22 mouse cellular contexts compared by ENCODE assay signal in genomic region chr8:12349591-12349990, GRCm38 (mm10). TPM values are rescaled to one million over a fixed set of nuclear protein-coding genes. Genes with fewer than 3 reads are reported as not detected.
A peak's percentile ranks its signal among the peaks of the same experiment; 100 is the strongest.
DNase-seq lines count a peak whose midpoint lies in the region; ATAC-seq lines count a peak whose summit lies in the region.
"Had no signal": no experiment of that assay in that cellular context is flagged by ENCODE, and none has a peak within 500 bp of the region (broad histone marks: within the 10 kb centered on the region; RNA-seq: fewer than 3 reads in every experiment).

No protein-coding gene starts in this region.

- H3K4me1 ChIP-seq in heart, embryonic 11.5 days (ENCODE audit: control insufficient read depth, insufficient read depth, low read length) = no peaks in the 10 kb centered on the region
- peaks cover 6% of the 10 kb centered on the region; the same call in 1 of the 2 replicates for H3K4me1 ChIP-seq in heart, embryonic 10.5 days
- H3K4me1 ChIP-seq in liver, embryonic 11.5 days (replicated peaks; ENCODE audit: control insufficient read depth, insufficient read depth, low read length) = no peaks in the 10 kb centered on the region
- peaks cover 14% of the 10 kb centered on the region for H3K4me1 ChIP-seq in limb, embryonic 10.5 days
- H3K4me1 ChIP-seq: embryonic facial prominence, embryonic 12.5 days; hindbrain, embryonic 15.5 days had no signal

- H3K27me3 ChIP-seq in heart, embryonic 11.5 days (ENCODE audit: control insufficient read depth, insufficient read depth, low read length) = no peaks in the 10 kb centered on the region
- H3K27me3 ChIP-seq in heart, embryonic 10.5 days (ENCODE audit: insufficient read depth, poor library complexity, severe bottlenecking) = peaks cover 8% of the 10 kb centered on the region; the same call in 1 of the 2 replicates
- no peaks in the 10 kb centered on the region for H3K27me3 ChIP-seq in liver, embryonic 11.5 days (replicated peaks; ENCODE audit: control insufficient read depth, insufficient read depth, low read length)
- no peaks in the 10 kb centered on the region for H3K27me3 ChIP-seq in limb, embryonic 10.5 days (ENCODE audit: low read depth, poor library complexity, severe bottlenecking)
- H3K27me3 ChIP-seq: embryonic facial prominence, embryonic 12.5 days had no signal

- intact Hi-C loops in heart, postnatal 36 days (cut with DNase I) = no loop called here

- no peaks in the 10 kb centered on the region for H3K9me3 ChIP-seq in heart, embryonic 11.5 days (replicated peaks; ENCODE audit: control insufficient read depth, low read length)
- no peaks in the 10 kb centered on the region for H3K9me3 ChIP-seq in heart, embryonic 10.5 days
- no peaks in the 10 kb centered on the region for H3K9me3 ChIP-seq in liver, embryonic 11.5 days (ENCODE audit: control insufficient read depth, low read length)
- no peaks in the 10 kb centered on the region for H3K9me3 ChIP-seq in limb, embryonic 10.5 days (replicated peaks)
- H3K9me3 ChIP-seq: embryonic facial prominence, embryonic 12.5 days; forebrain, embryonic 15.5 days; heart, embryonic 15.5 days; hindbrain, embryonic 15.5 days had no signal

- 41% methylated on average over 2 of the region's 2 CpGs for WGBS in heart, embryonic 11.5 days (ENCODE audit: insufficient replicate concordance)
- WGBS in heart, embryonic 10.5 days = 47% methylated on average over 2 of the region's 2 CpGs
- WGBS in liver, embryonic 11.5 days = 43% methylated on average over 2 of the region's 2 CpGs
- 70% methylated on average over 2 of the region's 2 CpGs for WGBS in limb, embryonic 10.5 days

- H3K36me3 ChIP-seq in heart, embryonic 11.5 days (ENCODE audit: control insufficient read depth, insufficient read depth, low read length) = no peaks in the 10 kb centered on the region
- H3K36me3 ChIP-seq in heart, embryonic 10.5 days = no peaks in the 10 kb centered on the region
- no peaks in the 10 kb centered on the region for H3K36me3 ChIP-seq in liver, embryonic 11.5 days (ENCODE audit: control insufficient read depth, insufficient read depth, low read length)
- no peaks in the 10 kb centered on the region for H3K36me3 ChIP-seq in limb, embryonic 10.5 days
- H3K36me3 ChIP-seq: embryonic facial prominence, embryonic 12.5 days; forebrain, embryonic 15.5 days; heart, embryonic 15.5 days; hindbrain, embryonic 15.5 days had no signal

- H3K27ac ChIP-seq in heart, embryonic 11.5 days (ENCODE audit: low read depth, low read length) = no peak overlapping the region
- H3K27ac ChIP-seq in heart, embryonic 10.5 days = no peak overlapping the region
- no peak overlapping the region for H3K27ac ChIP-seq in liver, embryonic 11.5 days (ENCODE audit: low read depth, low read length)
- no peak overlapping the region for H3K27ac ChIP-seq in limb, embryonic 10.5 days
- H3K27ac ChIP-seq: embryonic facial prominence, embryonic 12.5 days; forebrain, embryonic 15.5 days; heart, embryonic 15.5 days; hindbrain, embryonic 15.5 days had no signal

- no peak overlapping the region for H3K4me3 ChIP-seq in heart, embryonic 11.5 days (ENCODE audit: low read depth, low read length)
- no peak overlapping the region for H3K4me3 ChIP-seq in heart, embryonic 10.5 days
- H3K4me3 ChIP-seq in liver, embryonic 11.5 days (ENCODE audit: low read depth, low read length) = no peak overlapping the region
- H3K4me3 ChIP-seq in limb, embryonic 10.5 days = no peak overlapping the region
- H3K4me3 ChIP-seq: embryonic facial prominence, embryonic 12.5 days; forebrain, embryonic 15.5 days; heart, embryonic 15.5 days; hindbrain, embryonic 15.5 days had no signal

- H3K4me2 ChIP-seq in heart, embryonic 11.5 days = no peak overlapping the region
- no peak overlapping the region for H3K4me2 ChIP-seq in liver, embryonic 11.5 days
- H3K4me2 ChIP-seq: embryonic facial prominence, embryonic 12.5 days; forebrain, embryonic 15.5 days; heart, embryonic 15.5 days; hindbrain, embryonic 15.5 days had no signal

- peak; percentile 96 for DNase-seq in heart, adult 11 months
- peak; percentile 57 for DNase-seq in heart, adult 8-10 months (ENCODE audit: low spot score)
- peak; percentile 68 for DNase-seq in heart, embryonic 10.5 days (ENCODE audit: low spot score)
- DNase-seq in heart, postnatal 36 days = peak; percentile 37 to 44
- no peak for DNase-seq in liver, embryonic 11.5 days (ENCODE audit: low spot score)
- DNase-seq in limb, embryonic 10.5 days (ENCODE audit: low spot score) = no peak
- DNase-seq: adrenal gland, adult 2 months; adrenal gland, postnatal 36 days; cerebellum, adult 8-10 months; cerebellum, postnatal 25 days; gastrocnemius, postnatal 10 days; kidney, adult 8-10 months had no signal

- H3K9ac ChIP-seq in heart, embryonic 11.5 days (ENCODE audit: low read depth, low read length) = no peak overlapping the region
- no peak overlapping the region for H3K9ac ChIP-seq in liver, embryonic 11.5 days (ENCODE audit: low read depth, low read length)
- H3K9ac ChIP-seq: embryonic facial prominence, embryonic 12.5 days; forebrain, embryonic 15.5 days; heart, embryonic 15.5 days; hindbrain, embryonic 15.5 days had no signal

- no peak for ATAC-seq in heart, embryonic 11.5 days (replicated peaks; ENCODE audit: insufficient number of reproducible peaks, low FRiP score, low TSS enrichment)
- no peak for ATAC-seq in liver, embryonic 11.5 days (replicated peaks; ENCODE audit: low FRiP score)
- ATAC-seq: activated CD4-positive, CD25-positive, alpha-beta regulatory T cell, adult 4 months; forebrain, embryonic 15.5 days; intestine, embryonic 16.5 days; Patski had no signal

RNA-seq across cellular contexts. Expression of gene Sox1, which starts 45.5 kb away (rescaled TPM):
- not detected in 2 replicates for polyA plus RNA-seq in heart, embryonic 11.5 days (2014; fragmentation: Nextera tagmentation; extraction: Ambion mirVana)
- total RNA-seq in heart, adult 8-10 months (2022) = not detected
- not detected in 2 replicates for polyA plus RNA-seq in heart, embryonic 10.5 days (2016; fragmentation: Nextera tagmentation; extraction: Ambion mirVana)
- not detected for total RNA-seq in heart, postnatal 36 days (2021)
- polyA plus RNA-seq in liver, embryonic 11.5 days (2014; fragmentation: Nextera tagmentation; extraction: Ambion mirVana) = not detected in 2 replicates
- polyA plus RNA-seq in limb, embryonic 10.5 days (2016; fragmentation: Nextera tagmentation; extraction: Ambion mirVana) = not detected in 2 replicates
- total RNA-seq: adrenal gland, adult 2 months; adrenal gland, postnatal 36 days; CH12.LX had no signal
- polyA plus RNA-seq: activated CD4-positive, CD25-positive, alpha-beta regulatory T cell, adult 4 months; gonadal fat pad, adult 2 months; heart, embryonic 15.5 days; intestine, embryonic 16.5 days; Patski had no signal

Comparison
In these comparisons a context has a peak if more than half of its experiments do, and no peak if none do; other contexts are left out.
1. DNase-seq: peak in heart, adult 11 months (single experiment), heart, adult 8-10 months (single experiment), heart, embryonic 10.5 days (single experiment) and heart, postnatal 36 days (2 of 2); none in liver, embryonic 11.5 days (single experiment) and limb, embryonic 10.5 days (single experiment).